17 mouse cellular contexts compared by ENCODE assay signal in the genomic region with DNA sequence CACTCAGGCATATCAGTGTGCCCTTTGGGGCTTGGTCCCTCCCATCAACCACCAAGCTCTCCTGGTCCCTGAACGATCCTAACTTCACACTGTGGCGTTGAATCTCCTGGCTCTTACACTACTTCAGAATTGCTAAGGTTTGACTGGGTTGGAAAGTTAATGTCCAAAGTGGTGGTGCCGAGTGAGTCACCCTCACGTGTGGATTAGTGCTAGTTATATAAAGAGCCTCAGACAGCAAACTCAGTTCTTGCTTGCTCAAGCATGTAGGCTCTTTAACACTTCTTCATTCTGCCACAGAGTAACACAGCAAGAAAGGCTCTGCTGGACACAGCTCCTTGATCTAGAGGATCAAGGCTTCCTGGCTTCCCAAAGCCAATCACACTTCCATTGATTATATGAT. TPM values are rescaled to one million over a fixed set of nuclear protein-coding genes. Genes with fewer than 3 reads are reported as not detected.
A peak's percentile ranks its signal among the peaks of the same experiment; 100 is the strongest.
DNase-seq lines count a peak whose midpoint lies in the region; ATAC-seq and TF ChIP-seq lines count a peak whose summit lies in the region.
"Had no signal": no experiment of that assay in that cellular context is flagged by ENCODE, and none has a peak within 500 bp of the region (broad histone marks: within the 10 kb centered on the region; RNA-seq: fewer than 3 reads in every experiment).

No protein-coding gene starts in this region.

- ATAC-seq in kidney, postnatal 0 days (replicated peaks; ENCODE audit: low FRiP score, low read depth), result peak; percentile 40; the same call in 1 of the 2 replicates
- ATAC-seq in hindbrain, postnatal 0 days, result no peak
- ATAC-seq: inflammation-experienced regulatory T-cells, adult 6 months had no signal

- no peak overlapping the region for H3K9ac ChIP-seq in kidney, postnatal 0 days (ENCODE audit: low read depth, low read length)
- no peak overlapping the region for H3K9ac ChIP-seq in hindbrain, postnatal 0 days (replicated peaks; ENCODE audit: low read length)
- H3K9ac ChIP-seq: embryonic facial prominence, embryonic 15.5 days; heart, embryonic 15.5 days; liver, embryonic 13.5 days; lung, embryonic 15.5 days had no signal

- H3K9me3 ChIP-seq in kidney, postnatal 0 days (replicated peaks; ENCODE audit: low read length), result no peaks in the 10 kb centered on the region
- H3K9me3 ChIP-seq in hindbrain, postnatal 0 days (ENCODE audit: low read length), result no peaks in the 10 kb centered on the region
- H3K9me3 ChIP-seq: embryonic facial prominence, embryonic 15.5 days; heart, embryonic 15.5 days; liver, embryonic 13.5 days; lung, embryonic 15.5 days; megakaryocyte, embryonic 14.5 days had no signal

- peaks cover 22% of the 10 kb centered on the region for H3K79me3 ChIP-seq in C2C12 (ENCODE audit: low read depth)

- DNase-seq in gastrocnemius, adult 2 months, result no peak
- no peak for DNase-seq in gastrocnemius, postnatal 25 days
- DNase-seq in kidney, postnatal 0 days (ENCODE audit: low spot score), result no peak
- no peak for DNase-seq in kidney, adult 18-20 months
- no peak for DNase-seq in hindbrain, postnatal 0 days (ENCODE audit: low spot score)
- no peak for DNase-seq in gastrocnemius, postnatal 10 days
- DNase-seq: cerebellum, postnatal 10 days; liver, embryonic 13.5 days; spleen, adult 18-20 months; thymus, postnatal 25 days had no signal

- no peak for TF ChIP-seq CTCF in gastrocnemius, adult 2 months (IDR thresholded peaks at IDR 0.05)
- no peak for TF ChIP-seq CTCF in kidney, postnatal 0 days (IDR thresholded peaks at IDR 0.05; ENCODE audit: low read depth)
- TF ChIP-seq CTCF in C2C12 (IDR thresholded peaks at IDR 0.05; ENCODE audit: control insufficient read depth, insufficient read depth, insufficient read length), result no peak
- no peak for TF ChIP-seq CTCF in hindbrain, postnatal 0 days (IDR thresholded peaks at IDR 0.05; ENCODE audit: low read depth)

- H3K4me1 ChIP-seq in kidney, postnatal 0 days (replicated peaks; ENCODE audit: insufficient read depth, low read length), result no peaks in the 10 kb centered on the region
- 0 out of 2 replicates have a peak, but pooled peaks cover 2% of the 10 kb centered on the region for H3K4me1 ChIP-seq in hindbrain, postnatal 0 days (ENCODE audit: insufficient read depth, low read length)
- H3K4me1 ChIP-seq: embryonic facial prominence, embryonic 15.5 days; heart, embryonic 15.5 days; liver, embryonic 13.5 days; lung, embryonic 15.5 days had no signal

- no peak overlapping the region for H3K4me2 ChIP-seq in kidney, postnatal 0 days (ENCODE audit: low read length)
- no peak overlapping the region for H3K4me2 ChIP-seq in hindbrain, postnatal 0 days (ENCODE audit: low read depth, low read length)
- H3K4me2 ChIP-seq: embryonic facial prominence, embryonic 15.5 days; heart, embryonic 15.5 days; liver, embryonic 13.5 days; lung, embryonic 15.5 days had no signal

- no peak overlapping the region for H3ac ChIP-seq in C2C12 (ENCODE audit: control insufficient read depth, insufficient read length, low read depth)

- peak overlapping the region; percentile 54 for H3K27ac ChIP-seq in gastrocnemius, adult 2 months
- no peak overlapping the region for H3K27ac ChIP-seq in kidney, postnatal 0 days
- H3K27ac ChIP-seq in macrophage, result peak overlapping the region; percentile 98
- no peak overlapping the region for H3K27ac ChIP-seq in hindbrain, postnatal 0 days
- H3K27ac ChIP-seq: embryonic facial prominence, embryonic 15.5 days; heart, embryonic 15.5 days; liver, embryonic 13.5 days; lung, embryonic 15.5 days had no signal

- WGBS in kidney, postnatal 0 days, result 46% methylated on average over 4 of the region's 4 CpGs
- WGBS in macrophage (ENCODE audit: missing documents), result 62% methylated on average over 4 of the region's 4 CpGs
- 73% methylated on average over 4 of the region's 4 CpGs for WGBS in hindbrain, postnatal 0 days

- no peaks in the 10 kb centered on the region for H3K36me3 ChIP-seq in kidney, postnatal 0 days (ENCODE audit: insufficient read depth, low read length)
- H3K36me3 ChIP-seq in C2C12 (ENCODE audit: control insufficient read depth, insufficient read depth) (no peaks in the 10 kb centered on the region), macrophage (ENCODE audit: inconsistent target) (no peaks in the 10 kb centered on the region)
- H3K36me3 ChIP-seq in hindbrain, postnatal 0 days (ENCODE audit: insufficient read depth, low read length), result no peaks in the 10 kb centered on the region
- H3K36me3 ChIP-seq: embryonic facial prominence, embryonic 15.5 days; heart, embryonic 15.5 days; liver, embryonic 13.5 days; lung, embryonic 15.5 days had no signal

- intact Hi-C loops in gastrocnemius, adult 2 months (cut with DNase I), result no loop called here

- H3K79me2 ChIP-seq in C2C12 (ENCODE audit: control insufficient read depth, insufficient read depth) (peaks cover 69% of the 10 kb centered on the region), macrophage (ENCODE audit: inconsistent target) (peaks cover 70% of the 10 kb centered on the region)

- no peak overlapping the region for H3K4me3 ChIP-seq in gastrocnemius, adult 2 months
- H3K4me3 ChIP-seq in kidney, postnatal 0 days (replicated peaks; ENCODE audit: low read depth, low read length), result no peak overlapping the region
- H3K4me3 ChIP-seq in C2C12 (ENCODE audit: insufficient read depth, poor library complexity, severe bottlenecking) (no peak overlapping the region), macrophage (ENCODE audit: inconsistent target) (no peak overlapping the region)
- no peak overlapping the region for H3K4me3 ChIP-seq in hindbrain, postnatal 0 days (ENCODE audit: low read length)
- H3K4me3 ChIP-seq: embryonic facial prominence, embryonic 15.5 days; heart, embryonic 15.5 days; liver, embryonic 13.5 days; lung, embryonic 15.5 days; megakaryocyte, embryonic 14.5 days had no signal

- H3K27me3 ChIP-seq in kidney, postnatal 0 days (ENCODE audit: insufficient read depth, low read length), result no peaks in the 10 kb centered on the region
- no peaks in the 10 kb centered on the region for H3K27me3 ChIP-seq in C2C12 (ENCODE audit: control insufficient read depth, insufficient read depth, insufficient read length)
- no peaks in the 10 kb centered on the region for H3K27me3 ChIP-seq in hindbrain, postnatal 0 days (ENCODE audit: insufficient read depth, low read length)
- H3K27me3 ChIP-seq: embryonic facial prominence, embryonic 15.5 days; heart, embryonic 15.5 days; liver, embryonic 13.5 days; lung, embryonic 15.5 days had no signal

TF ChIP-seq in C2C12, 6 proteins besides CTCF, POLR2A, EP300 and RAD21:
- TF ChIP-seq MYOD1 (IDR thresholded peaks at IDR 0.05; ENCODE audit: control insufficient read depth, insufficient read length, low read depth), result no peak
- TF ChIP-seq CEBPB (IDR thresholded peaks at IDR 0.05; ENCODE audit: low read depth), result no peak
- TF ChIP-seq USF1 (IDR thresholded peaks at IDR 0.05; ENCODE audit: low read depth), result peak; percentile 76
- TF ChIP-seq MAX (IDR thresholded peaks at IDR 0.05), result no peak
- TF ChIP-seq FOSL1 (IDR thresholded peaks at IDR 0.05; ENCODE audit: insufficient read depth, low read length, poor library complexity, severe bottlenecking), result no peak

RNA-seq across cellular contexts. Expression of gene Ankrd33b, which starts 35.8 kb away (rescaled TPM):
- total RNA-seq in gastrocnemius, adult 2 months (2021), result 10 to 100 TPM; 11.9 to 31.5 TPM
- 10 to 100 TPM; 17.0 to 25.2 TPM for total RNA-seq in gastrocnemius, postnatal 25 days (2021)
- polyA plus RNA-seq in kidney, postnatal 0 days (2015; fragmentation: Nextera tagmentation; extraction: Ambion mirVana), result 10.5 and 12.0 TPM in 2 replicates
- 6.1 TPM for polyA plus RNA-seq in C2C12 (2012; fragmentation: generic; extraction: Trizol)
- total RNA-seq in macrophage (2018; cell fraction: chromatin; rRNA removed), result 100 to 1,000 TPM in 20 of 26 experiments, 10 to 100 TPM in 6; 61.5 to 833 (median 201) TPM
- total RNA-seq in macrophage (2018; cell fraction: cytosol; rRNA removed), result 100 to 1,000 TPM in 3 of 26 experiments, 10 to 100 TPM in 23; 16.5 to 151 (median 40.9) TPM
- 100 to 1,000 TPM in 19 of 26 experiments, 10 to 100 TPM in 7; 37.9 to 414 (median 149) TPM for total RNA-seq in macrophage (2018; cell fraction: nucleus; rRNA removed)
- polyA plus RNA-seq in macrophage (2018), result 17.4 to 30.3 TPM (median 22.9 TPM) in 3 replicates
- 1.6 and 3.3 TPM in 2 replicates for total RNA-seq in hindbrain, postnatal 0 days (2014; rRNA removed)
- polyA plus RNA-seq in hindbrain, postnatal 0 days (2015; fragmentation: Nextera tagmentation; extraction: Ambion mirVana), result 1.2 and 1.6 TPM in 2 replicates
- 1 to 10 TPM; 5.5 to 5.8 TPM for total RNA-seq in gastrocnemius, postnatal 10 days (2021)
- polyA plus RNA-seq: inflammation-experienced regulatory T-cells, adult 6 months had no signal

Comparison
In these comparisons a context has a peak if more than half of its experiments do, and no peak if none do; other contexts are left out.
1. H3K27ac ChIP-seq: peak in gastrocnemius, adult 2 months (single experiment) and macrophage (single experiment); none in kidney, postnatal 0 days (single experiment) and hindbrain, postnatal 0 days (single experiment).